Mouse (Mus musculus): Measurements from ENCODE around the gene Aip.

Gene Aip

DNA sequence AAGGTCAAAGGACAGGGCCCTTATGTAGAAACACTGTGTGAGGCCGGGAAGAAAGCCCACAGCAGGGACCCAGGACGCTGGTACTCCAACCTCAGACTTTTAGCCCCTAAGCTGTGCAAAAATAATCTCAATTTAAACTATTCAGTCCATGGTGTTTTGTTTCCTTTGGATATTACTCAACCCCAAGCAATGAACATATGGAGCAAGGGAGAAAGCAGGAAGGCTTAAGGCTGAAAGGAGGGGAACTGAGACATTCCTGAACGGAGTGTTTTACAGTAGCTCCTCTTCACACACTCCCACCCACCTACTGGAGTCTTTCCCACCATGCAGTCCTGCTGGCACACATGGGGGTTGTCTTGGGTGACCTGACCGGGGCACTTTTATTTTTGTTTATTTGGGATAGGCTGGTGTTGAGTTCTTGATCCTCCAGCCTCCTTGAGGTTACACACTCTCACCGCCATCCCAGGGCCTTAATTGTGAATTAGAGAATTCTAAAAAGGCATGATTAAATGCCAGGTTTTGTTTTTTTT, 30.8 kb downstream of the Aip start:
- intact Hi-C loops (cut with DNase I): loop anchor here (5.0 kb wide), 1 partner anchor 37 kb away; no protein-coding TSS in a partner anchor

DNA sequence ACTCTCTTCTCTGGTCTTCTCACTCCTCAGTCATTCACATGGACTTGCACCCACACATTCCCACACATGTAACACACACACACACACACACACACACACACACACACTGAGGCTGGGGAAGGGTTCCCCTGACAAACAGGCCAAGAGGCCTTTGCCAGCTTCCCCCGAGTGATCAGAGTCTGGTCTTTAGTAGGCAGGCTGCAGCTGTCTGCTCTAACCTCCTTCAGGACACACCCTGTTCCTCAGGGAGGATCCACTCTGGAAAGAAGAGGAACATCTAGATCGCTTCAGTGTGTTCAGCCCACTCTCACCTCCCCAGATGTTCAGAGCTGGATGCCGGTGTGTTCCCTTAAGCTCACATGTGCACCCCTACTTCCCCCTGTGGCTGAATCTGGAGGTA, 31.3 kb downstream of the Aip start:
- intact Hi-C loops (cut with DNase I): no loop called here

DNA sequence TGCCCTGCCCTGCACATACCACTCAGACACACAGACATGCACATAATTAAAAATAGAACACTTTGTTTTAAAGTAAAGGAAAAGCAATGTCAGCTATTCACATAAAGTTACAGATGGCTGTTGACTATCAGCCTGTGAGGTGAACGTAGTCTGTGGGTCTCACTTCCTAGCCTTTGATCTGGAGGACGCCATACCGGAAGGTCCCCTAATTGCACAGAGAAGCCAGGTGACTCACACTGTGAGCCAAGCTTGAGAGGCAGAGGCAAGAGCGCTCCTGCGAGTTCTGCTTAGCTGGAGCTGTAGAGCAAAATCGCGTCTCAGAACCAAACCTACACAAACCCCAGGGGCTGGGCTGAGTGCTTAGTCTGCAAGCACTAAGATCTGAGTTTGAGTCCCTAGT, 31.9 kb downstream of the Aip start:
- intact Hi-C loops (cut with DNase I): no loop called here

DNA sequence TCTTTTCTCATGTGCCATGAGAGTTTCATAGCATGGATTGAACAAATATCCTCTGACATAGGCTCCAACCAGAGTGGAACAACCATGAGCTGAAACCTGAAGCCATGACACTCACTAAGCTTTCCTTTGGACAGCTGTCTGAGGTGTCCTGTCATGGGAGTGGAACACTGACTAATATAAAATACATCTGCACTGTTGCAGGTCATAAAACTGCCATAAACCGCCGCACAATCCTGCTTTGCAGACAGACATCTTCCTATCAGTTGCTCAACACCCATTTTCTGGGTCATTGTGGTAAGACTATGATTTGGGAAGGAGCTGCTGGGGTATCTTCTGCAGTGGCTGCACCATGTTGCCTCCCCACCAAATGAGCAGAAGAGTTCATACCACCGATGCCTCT, 32.9 kb downstream of the Aip start:
- intact Hi-C loops (cut with DNase I): no loop called here

DNA sequence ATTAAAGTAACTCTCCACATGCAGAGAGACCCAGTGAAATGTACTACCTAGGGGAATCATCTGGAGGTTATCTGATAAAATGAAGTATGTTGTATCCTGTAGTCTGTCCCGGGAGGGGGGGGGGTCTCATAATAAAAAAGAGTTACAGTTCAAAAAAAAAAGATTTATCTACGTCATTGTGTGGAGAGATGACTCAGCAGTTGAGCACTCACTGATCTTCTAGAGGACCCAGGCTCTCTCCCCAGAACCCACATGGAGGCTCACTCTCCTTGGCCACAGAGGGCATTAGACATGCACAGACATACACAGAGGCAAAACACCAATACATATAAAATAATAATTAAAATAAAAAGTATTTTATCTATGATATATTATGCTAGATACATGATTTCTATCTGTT, 34.3 kb downstream of the Aip start:
- intact Hi-C loops (cut with DNase I): no loop called here

DNA sequence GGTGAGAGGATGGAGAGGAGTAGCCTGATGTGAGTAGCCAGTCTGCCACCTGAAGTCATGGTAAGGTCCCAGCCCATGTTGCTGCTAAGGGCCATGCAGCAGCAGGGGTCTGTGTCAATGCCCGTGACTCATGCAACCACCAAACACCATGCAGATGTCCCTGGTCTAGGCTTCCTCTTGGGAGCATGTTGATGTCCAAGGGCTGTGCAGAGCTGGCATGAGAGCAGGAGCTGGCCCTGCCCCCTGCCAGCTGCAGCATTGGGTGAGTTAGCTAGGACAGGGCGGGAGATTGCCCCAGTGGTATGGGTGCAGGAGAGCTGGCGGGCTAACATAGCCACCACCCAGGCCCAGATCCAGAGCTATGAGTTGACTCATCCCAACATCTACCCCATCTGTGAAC, 35.2 kb downstream of the Aip start:
- intact Hi-C loops (cut with DNase I): no loop called here

DNA sequence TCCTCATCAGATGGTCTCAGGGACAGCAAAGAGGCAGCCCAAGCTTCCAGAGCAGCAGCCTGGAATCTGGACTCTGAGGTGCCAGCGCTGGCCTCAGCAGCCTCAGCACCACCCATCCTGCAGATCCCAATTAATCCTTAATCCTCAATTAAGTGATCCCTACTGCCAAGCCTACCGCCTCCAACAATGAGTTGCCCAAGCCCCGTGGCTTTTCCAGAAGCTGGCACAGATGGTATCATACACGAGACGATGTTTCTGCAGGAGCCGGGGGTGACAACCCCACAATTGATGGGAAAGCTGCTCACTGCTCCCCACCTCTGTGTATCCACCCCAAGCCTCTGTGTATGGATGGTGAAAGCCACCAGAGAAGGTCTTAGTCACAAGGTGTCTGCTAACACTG, 36.5 kb downstream of the Aip start:
- intact Hi-C loops (cut with DNase I): loop anchor here (5.0 kb wide), 1 partner anchor 37 kb away; no protein-coding TSS in a partner anchor

DNA sequence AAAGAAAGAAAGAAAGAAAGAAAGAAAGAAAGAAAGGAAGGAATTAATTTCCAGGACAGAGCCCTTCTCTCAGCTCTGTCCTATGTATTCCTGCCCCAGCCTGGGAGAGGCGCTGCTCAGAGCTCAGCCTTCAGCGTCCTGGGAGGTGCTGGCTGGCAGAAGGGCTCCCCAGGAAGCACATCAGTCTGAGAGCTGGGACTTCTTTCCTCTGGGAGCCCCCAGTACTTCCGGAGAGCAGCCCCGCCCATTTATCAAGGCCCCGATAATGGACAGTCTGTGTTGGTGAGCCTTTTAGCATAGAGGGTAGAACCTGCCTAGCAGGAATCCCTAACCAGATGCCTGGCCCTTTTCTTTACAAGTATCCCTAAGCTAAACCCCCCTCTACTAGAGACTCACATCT, 37.5 kb downstream of the Aip start:
- intact Hi-C loops (cut with DNase I): loop anchor here (5.0 kb wide), 1 partner anchor 36 kb away; no protein-coding TSS in a partner anchor

DNA sequence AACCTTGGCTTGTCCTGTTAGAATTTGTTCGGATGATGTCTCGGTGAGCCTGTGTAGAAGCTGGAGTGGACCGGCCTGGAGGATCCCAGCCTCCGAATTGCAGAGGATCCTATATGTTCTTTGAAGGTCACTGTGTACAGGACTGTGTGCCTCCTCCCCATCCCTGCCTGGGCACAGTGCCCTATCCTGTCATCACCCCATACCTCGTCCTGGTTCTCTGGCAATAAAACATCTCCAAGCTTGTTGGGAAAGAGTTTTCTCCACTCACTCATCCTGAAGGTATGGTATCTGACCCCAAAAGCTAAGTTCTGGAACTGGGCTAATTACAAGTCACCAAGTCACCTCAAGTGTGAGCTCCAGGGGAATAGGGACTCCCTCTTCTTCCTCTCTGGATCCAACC, 38.6 kb downstream of the Aip start:
- intact Hi-C loops (cut with DNase I): loop anchor here (5.0 kb wide), 1 partner anchor 35 kb away; no protein-coding TSS in a partner anchor

DNA sequence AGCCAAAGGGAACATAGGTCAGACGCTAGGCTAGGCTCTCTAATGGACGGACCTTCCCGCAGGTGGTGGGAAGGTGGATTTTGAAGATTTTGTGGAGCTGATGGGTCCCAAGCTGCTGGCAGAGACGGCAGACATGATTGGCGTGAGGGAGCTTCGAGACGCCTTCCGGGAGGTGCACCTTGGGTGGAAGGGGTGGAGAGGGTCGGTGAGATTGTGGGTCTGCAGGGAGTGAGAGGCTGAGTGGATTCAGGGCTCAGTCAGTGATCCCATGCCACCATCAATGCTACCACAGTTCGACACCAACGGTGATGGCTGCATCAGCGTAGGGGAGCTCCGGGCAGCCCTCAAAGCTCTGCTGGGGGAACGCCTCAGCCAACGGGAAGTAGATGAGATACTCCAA, 39.5 kb downstream of the Aip start:
- intact Hi-C loops (cut with DNase I): loop anchor here (5.0 kb wide), 1 partner anchor 34 kb away; no protein-coding TSS in a partner anchor

DNA sequence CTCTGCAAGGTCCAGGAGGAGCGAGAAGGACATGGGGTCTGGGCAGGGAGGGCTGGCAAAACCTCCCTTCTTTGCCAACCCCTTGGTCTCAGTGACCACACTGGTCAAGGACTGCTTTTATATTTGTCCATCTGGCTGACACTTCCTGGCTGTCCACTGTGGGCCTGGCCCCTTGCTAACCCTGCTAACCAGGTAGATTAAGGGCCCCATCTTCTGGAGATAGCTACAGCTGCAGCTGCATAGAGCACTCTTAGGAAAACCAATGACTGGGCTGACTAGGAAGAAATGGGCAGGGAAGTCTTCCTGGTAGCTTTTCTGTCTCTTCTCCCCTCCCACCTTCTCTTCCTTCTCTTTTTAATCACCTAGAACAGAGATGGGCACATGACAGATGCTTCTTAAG, 40.7 kb downstream of the Aip start:
- intact Hi-C loops (cut with DNase I): loop anchor here (5.0 kb wide), 1 partner anchor 33 kb away; no protein-coding TSS in a partner anchor

DNA sequence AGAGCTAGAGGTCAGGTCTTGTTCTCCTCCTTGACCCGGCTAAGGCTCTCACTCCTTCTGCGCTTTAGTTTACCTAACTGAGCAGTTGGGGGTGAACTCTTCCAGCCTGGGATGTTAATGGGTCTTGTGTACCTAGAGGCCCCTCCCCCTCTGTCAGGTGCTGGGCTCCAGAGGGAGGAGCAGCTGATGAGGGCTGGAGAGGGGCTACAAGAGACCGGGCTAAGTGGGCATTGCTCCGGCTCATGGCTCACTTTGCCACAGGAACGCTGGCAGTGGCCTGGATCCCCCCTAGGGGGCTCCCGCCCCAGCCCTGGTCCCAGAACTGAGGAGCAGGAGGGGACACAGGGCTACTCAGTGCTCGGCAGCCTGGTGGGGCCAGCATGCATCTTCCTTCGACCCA, 41.8 kb downstream of the Aip start:
- intact Hi-C loops (cut with DNase I): no loop called here

DNA sequence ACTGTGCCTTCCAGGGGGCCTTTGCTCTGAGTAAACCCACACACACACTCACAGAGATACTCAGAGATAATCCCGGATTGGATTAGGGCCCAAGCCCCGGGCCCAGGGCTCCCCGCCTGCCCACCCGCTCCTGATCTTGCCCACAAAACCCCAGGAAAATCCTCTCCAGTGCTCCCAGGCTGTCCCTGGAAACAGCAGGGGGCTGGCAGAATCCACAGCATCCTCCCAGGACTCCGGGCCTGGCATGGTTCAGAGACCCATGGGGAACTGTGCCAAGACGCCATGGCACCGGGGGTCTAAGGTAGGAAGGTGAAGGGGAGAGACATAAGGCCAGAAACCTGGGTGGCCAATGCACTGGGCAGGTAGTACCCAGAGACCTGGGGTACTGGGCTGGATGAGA, 42.3 kb downstream of the Aip start:
- intact Hi-C loops (cut with DNase I): no loop called here

DNA sequence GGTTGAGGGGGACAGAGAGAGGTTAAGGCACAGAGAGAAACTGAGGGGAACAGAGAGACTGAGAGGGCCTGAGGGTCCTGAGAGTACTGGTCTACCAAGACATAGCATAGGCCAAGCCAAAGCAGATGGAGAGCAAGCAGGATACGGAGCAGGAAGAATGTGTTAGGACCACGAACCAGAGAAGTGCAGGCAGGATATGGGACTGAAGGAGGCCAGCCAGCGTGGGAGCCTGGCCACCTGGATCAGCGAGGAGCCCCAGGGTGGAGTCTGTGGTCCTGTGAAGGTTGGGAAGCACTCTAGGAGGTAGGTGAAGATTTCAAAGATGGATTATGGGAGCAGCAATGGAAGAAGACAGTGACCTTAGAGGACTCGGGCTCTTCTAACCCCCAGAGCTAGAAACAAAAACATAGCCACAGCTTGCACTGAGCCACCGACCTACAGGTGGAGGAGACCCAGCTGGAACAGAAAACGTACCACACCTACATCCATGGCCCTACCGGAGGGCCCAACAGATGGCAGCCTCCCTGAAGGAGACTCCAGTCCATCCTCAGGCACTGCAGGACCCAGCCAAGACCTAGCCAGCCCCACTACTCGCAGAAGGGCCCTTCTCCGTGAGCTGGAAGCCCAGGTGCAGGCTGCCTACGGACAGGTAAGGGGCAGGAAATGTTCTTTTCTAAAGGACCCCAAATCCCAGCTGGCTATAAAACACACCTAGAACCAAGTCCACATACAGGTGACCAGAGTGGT, 43.3 kb downstream of the Aip start:
- intact Hi-C loops (cut with DNase I): no loop called here

DNA sequence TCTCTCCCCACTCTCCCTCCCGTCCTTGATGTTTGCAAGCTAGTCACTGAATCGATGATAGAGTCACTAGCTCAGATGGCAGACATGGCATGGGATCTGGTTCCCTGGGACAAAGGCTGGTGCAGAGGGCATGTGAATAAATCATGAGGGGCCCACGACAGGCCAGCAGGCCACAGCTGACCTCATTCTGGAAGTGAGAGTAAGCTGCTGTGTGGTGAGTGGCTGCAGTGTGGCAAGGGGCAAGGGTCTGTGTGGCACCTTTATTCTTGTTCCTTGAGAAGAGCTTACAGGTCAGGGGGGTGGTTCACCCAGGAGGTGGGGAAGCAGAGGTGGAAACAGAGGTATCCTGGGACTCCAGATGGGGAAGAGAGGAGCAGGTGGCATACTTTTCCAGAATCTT, 44.3 kb downstream of the Aip start, which contains the start of gene Cabp2:
Cabp2 (plus strand) TSS at position 185 of the 400 bp plus-strand sequence.
- intact Hi-C loops (cut with DNase I): no loop called here

DNA sequence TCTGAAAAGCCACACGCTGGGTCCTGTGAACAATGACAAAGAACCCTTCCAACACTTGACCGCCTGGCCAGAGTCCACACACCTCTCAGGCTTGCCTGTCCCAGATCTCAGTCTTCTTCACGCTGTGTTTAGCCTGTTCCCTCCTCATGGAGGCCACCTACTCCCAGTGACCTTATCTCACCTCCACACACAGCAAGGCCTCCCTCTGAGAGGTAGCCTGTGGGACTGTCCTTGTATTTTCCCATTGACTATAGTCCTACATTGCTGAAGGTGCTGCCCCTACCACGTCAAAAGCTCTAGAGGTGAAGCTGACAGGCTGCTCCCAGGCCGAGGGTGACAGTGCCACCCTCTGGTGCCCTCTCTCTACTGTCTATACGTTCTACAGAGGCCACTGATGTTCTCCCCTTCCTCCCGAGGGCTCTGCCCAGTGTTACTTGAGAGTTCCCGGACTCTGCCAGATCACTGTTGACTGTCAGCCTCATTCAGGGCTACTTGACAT, 45.1 kb downstream of the Aip start:
- intact Hi-C loops (cut with DNase I): no loop called here

DNA sequence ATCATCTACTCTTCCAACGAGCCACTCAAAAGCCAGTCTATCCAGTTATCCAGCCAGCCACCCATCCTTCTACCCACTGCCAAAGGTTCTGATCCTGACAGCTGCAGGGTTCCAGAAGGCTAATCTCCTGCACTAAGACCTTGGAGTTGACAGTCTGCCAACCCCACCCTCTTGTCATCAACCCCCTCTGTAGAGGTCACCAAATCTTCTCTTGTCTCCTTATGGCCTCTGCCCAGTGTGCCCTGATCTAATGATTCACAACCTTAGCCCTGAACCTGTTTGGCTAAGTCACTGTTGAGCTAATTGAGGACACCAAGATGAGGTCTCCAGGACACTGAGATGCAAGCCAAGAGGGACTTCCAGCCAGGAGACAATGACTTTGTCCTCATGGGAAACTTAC, 46.1 kb downstream of the Aip start:
- intact Hi-C loops (cut with DNase I): no loop called here

DNA sequence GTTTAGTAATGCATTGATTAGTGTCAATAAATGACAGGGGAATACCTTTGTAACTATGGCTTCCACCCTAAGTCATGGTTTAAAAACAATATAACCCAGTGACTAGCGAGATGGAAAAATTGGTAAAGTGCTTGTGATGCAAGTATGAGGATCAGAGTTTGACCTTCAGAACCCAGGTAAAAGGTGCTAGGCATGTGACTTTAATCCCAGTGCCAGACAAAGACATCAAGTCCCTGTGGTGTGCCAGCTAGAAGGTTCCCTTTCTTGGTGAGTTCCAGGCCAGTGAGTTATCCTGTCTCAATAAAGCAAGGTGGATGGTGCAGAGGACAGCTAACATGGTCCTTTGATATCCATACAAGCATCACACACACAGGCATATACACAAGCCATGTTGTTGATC, 50.1 kb downstream of the Aip start:
- intact Hi-C loops (cut with DNase I): no loop called here

DNA sequence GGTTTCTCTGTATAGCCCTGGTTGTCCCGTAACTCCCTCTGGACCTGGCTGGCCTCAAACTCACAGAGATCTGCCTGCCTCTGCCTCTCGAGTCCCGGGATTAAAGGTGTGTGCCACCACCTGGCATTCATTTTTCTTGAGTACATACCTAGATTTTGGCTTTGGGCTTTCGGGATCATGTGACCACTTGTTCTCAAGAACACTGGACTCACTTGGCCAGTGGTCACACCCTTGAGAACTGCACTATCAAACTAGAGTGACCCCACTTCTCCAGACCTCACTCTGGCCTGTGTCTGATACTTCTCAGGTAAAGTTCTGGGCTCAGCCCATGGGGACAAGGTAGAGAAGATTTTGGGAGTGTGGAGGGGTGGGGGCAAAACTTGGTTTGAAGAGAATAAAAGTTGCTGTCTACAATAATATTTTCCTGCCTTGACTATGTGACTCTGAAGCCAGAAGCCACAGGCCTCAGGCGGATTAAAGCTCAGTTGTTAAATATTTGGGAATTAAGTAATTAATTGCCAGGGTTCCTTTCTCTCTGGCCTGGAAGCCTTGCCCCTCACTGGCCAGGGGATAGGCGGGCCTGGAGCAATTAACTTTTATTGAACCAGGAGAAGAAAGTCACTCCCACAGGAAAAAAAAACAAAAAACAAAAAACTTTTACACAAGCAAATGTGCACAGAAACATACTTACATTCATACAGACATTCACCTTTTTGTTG, 52.8 kb downstream of the Aip start:
- intact Hi-C loops (cut with DNase I): no loop called here

DNA sequence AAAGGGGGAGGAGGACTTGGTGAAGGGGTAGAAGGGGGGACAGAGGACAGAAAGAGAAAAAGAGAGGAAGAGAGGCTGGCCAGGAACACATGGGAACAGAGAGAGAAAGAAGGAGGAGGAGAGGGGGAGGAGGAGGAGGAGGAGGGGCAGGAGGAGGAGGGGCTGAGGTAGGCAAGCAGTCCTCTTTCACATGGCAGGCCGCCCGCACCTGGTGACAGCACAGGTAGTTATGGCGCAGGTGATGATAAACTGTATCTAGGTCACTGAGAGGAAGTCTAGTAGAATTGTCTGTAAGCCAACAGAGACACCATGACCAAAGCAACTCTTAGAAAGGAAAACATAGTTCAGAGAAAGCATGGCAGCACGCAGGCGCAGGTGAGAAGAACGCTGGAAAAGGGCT, 54.3 kb downstream of the Aip start:
- intact Hi-C loops (cut with DNase I): no loop called here

DNA sequence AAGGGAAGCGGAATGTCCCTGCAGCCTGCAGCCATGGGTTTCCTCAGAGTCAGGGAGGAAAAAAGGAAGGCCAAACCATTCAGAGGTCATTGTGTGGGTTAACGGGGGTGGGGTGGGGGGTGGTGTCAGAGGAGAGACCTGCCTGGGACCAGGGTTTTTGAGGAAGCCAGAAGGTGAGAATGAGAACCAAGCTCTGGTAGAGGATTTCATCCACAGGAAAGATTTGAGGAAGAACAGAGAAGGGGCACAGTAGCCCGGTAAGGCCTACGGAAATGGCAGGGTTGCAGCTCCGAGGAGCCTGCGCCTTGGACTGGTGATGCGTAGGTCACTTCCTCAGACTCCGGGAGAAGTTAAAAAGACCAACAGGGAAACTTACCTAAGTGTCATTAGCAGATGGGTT, 54.9 kb downstream of the Aip start:
- intact Hi-C loops (cut with DNase I): no loop called here

DNA sequence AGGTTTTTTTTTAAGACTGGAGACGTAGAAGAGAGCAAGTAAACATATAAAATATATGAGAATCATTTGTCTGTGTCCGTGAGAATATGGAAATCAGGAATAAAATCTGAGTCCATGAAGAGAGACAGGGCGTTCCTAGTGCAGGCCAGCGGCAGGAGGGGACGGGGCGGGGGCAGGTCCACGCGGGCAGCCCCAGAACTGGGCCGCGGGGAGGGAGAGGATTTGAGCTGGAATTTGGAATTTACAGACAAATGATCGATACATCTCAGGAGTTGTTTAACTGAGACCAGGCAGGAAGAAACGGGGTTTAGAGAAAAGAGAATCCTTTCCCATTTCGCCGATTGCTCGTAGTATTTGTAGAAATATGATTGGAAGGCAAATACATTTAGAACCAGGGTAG, 55.3 kb downstream of the Aip start:
- intact Hi-C loops (cut with DNase I): no loop called here
